Comparison of ENCODE assay signal across 8 mouse cellular contexts in the genomic region with DNA sequence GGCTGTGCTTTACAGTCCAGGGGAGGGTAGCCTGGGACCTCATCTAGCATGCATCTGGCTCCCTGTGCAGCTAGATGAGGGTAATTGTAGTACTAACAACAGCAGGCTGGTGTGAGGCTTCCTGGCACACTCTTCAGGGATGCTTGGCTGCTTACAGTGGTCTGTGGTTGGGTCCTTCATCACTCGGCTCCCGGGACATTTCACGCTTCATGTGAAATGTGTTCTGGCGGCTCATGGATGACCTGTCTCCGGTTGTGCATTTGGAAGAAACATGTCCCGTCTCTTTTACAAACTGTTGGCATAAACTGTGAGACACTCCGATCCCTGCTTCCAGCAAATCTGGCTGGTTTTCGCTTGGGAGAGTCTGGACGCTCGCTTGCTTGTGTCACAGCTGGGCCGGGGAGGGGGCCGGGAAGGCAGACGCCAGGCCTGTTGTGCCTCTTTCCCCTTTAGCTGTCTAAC.
DNase-seq lines count a peak whose midpoint lies in the region; ATAC-seq and TF ChIP-seq lines count a peak whose summit lies in the region.

No protein-coding gene starts in this region.

- H3K27ac ChIP-seq in gastrocnemius, adult 2 months: no peak overlapping the region
- H3K27ac ChIP-seq in lung, postnatal 0 days (ENCODE audit: low read length): no peak overlapping the region
- H3K27ac ChIP-seq in hindbrain, postnatal 0 days: peak overlapping the region; percentile 60

- H3K9me3 ChIP-seq in lung, postnatal 0 days (ENCODE audit: low read length): no peaks in the 10 kb centered on the region
- H3K9me3 ChIP-seq in hindbrain, postnatal 0 days (ENCODE audit: low read length): no peaks in the 10 kb centered on the region; the same call in 1 of the 2 replicates

- TF ChIP-seq POLR2A in lung, adult 2 months (IDR thresholded peaks at IDR 0.05; ENCODE audit: borderline replicate concordance, extremely low read depth, low read depth, low read length): no peak

- no peaks in the 10 kb centered on the region for H3K27me3 ChIP-seq in lung, postnatal 0 days (replicated peaks; ENCODE audit: insufficient read depth, low read length)
- no peaks in the 10 kb centered on the region for H3K27me3 ChIP-seq in hindbrain, postnatal 0 days (ENCODE audit: insufficient read depth, low read length)

- ATAC-seq in lung, postnatal 0 days: peak; percentile 49
- ATAC-seq in hindbrain, postnatal 0 days: peak; percentile 92

- DNase-seq in gastrocnemius, adult 2 months: peak; percentile 22
- DNase-seq in gastrocnemius, postnatal 36 days: no peak
- DNase-seq in lung, postnatal 0 days (ENCODE audit: low spot score): peak; percentile 20
- no peak for DNase-seq in lung, adult 2 months
- peak; percentile 85 for DNase-seq in hindbrain, postnatal 0 days (ENCODE audit: low spot score)
- peak; percentile 69 for DNase-seq in retina, embryonic 14.5 days (ENCODE audit: low spot score)
- DNase-seq in heart, postnatal 14 days: no peak
- DNase-seq in thymus, postnatal 10 days (ENCODE audit: low spot score in 2 of 2): no peak

- H3K9ac ChIP-seq in lung, postnatal 0 days (replicated peaks; ENCODE audit: low read depth): no peak overlapping the region
- no peak overlapping the region for H3K9ac ChIP-seq in hindbrain, postnatal 0 days (replicated peaks; ENCODE audit: low read length)

- intact Hi-C loops in gastrocnemius, adult 2 months (cut with DNase I): no loop called here
- intact Hi-C loops in gastrocnemius, postnatal 36 days (cut with DNase I): no loop called here
- intact Hi-C loops in heart, postnatal 14 days (cut with DNase I): no loop called here

- no peak for TF ChIP-seq EP300 in lung, postnatal 0 days (IDR thresholded peaks at IDR 0.05)

- no peaks in the 10 kb centered on the region for H3K36me3 ChIP-seq in lung, postnatal 0 days (ENCODE audit: insufficient read depth, low read length)
- H3K36me3 ChIP-seq in hindbrain, postnatal 0 days (ENCODE audit: insufficient read depth, low read length): no peaks in the 10 kb centered on the region

- H3K4me1 ChIP-seq in lung, postnatal 0 days (ENCODE audit: insufficient read depth, low read depth, low read length): no peaks in the 10 kb centered on the region
- no peaks in the 10 kb centered on the region for H3K4me1 ChIP-seq in lung, adult 2 months (ENCODE audit: control insufficient read depth, insufficient read depth, low read length)
- peaks cover 8% of the 10 kb centered on the region; the same call in 1 of the 2 replicates for H3K4me1 ChIP-seq in hindbrain, postnatal 0 days (ENCODE audit: insufficient read depth, low read length)

- no peak overlapping the region for H3K4me2 ChIP-seq in lung, postnatal 0 days (replicated peaks; ENCODE audit: low read depth, low read length)
- no peak overlapping the region for H3K4me2 ChIP-seq in hindbrain, postnatal 0 days (ENCODE audit: low read depth, low read length)

- WGBS in lung, postnatal 0 days: 71% methylated on average over 13 of the region's 13 CpGs
- 82% methylated on average over 13 of the region's 13 CpGs for WGBS in lung, adult 2 months
- 23% methylated on average over 13 of the region's 13 CpGs for WGBS in hindbrain, postnatal 0 days

- H3K4me3 ChIP-seq in gastrocnemius, adult 2 months: no peak overlapping the region
- no peak overlapping the region for H3K4me3 ChIP-seq in lung, postnatal 0 days (ENCODE audit: low read depth, low read length)
- no peak overlapping the region for H3K4me3 ChIP-seq in lung, adult 2 months (replicated peaks; ENCODE audit: extremely low read depth, low read depth, low read length)
- H3K4me3 ChIP-seq in hindbrain, postnatal 0 days (ENCODE audit: low read length): no peak overlapping the region

- no peak for TF ChIP-seq CTCF in gastrocnemius, adult 2 months (IDR thresholded peaks at IDR 0.05)
- TF ChIP-seq CTCF in lung, postnatal 0 days (IDR thresholded peaks at IDR 0.05): no peak
- TF ChIP-seq CTCF in lung, adult 2 months (IDR thresholded peaks at IDR 0.05; ENCODE audit: insufficient read depth, low read length): no peak
- TF ChIP-seq CTCF in hindbrain, postnatal 0 days (IDR thresholded peaks at IDR 0.05; ENCODE audit: low read depth): no peak

Comparison
In these comparisons a context has a peak if more than half of its experiments do, and no peak if none do; other contexts are left out.
1. DNase-seq: peak in gastrocnemius, adult 2 months (single experiment), lung, postnatal 0 days (single experiment), hindbrain, postnatal 0 days (single experiment) and retina, embryonic 14.5 days (single experiment); none in gastrocnemius, postnatal 36 days (0 of 2), lung, adult 2 months (single experiment), heart, postnatal 14 days (0 of 2) and thymus, postnatal 10 days (0 of 2).